Mouse (Mus musculus) lung, embryonic 15.5 days (tissue): ENCODE measurements around the gene Stx8. TPM values are rescaled to one million over a fixed set of nuclear protein-coding genes. Genes with fewer than 3 reads are reported as not detected.

Source experiments
- ATAC-seq: fragments of 200-750 bp; cut with Nextera tagmentation; 2 replicates; pipeline ENCODE4 v1.8.0; 2017; ENCODE audit warnings: moderate number of reproducible peaks, borderline replicate concordance; ENCODE audit not compliant: low FRiP score, low TSS enrichment; ENCODE audit errors: extremely low read depth
- H3K27ac ChIP-seq: fragments of 300-500 bp; sonication (generic); 2 replicates; pipeline ENCODE4 v1.5.1; 2015; ENCODE audit warnings: moderate library complexity, mild to moderate bottlenecking, inconsistent platforms
- H3K27me3 ChIP-seq: fragments of 300-500 bp; sonication (generic); 2 replicates; pipeline ENCODE4 v1.6.1; 2015; ENCODE audit warnings: inconsistent platforms
- H3K36me3 ChIP-seq: fragments of 300-500 bp; sonication (generic); 2 replicates; pipeline ENCODE4 v1.6.1; 2015; ENCODE audit warnings: inconsistent platforms
- H3K4me1 ChIP-seq: fragments of 300-500 bp; sonication (generic); 2 replicates; pipeline ENCODE4 v1.6.1; 2015; ENCODE audit warnings: inconsistent platforms
- H3K4me2 ChIP-seq: fragments of 300-500 bp; sonication (generic); 2 replicates; pipeline ENCODE4 v1.6.1; 2015; ENCODE audit warnings: inconsistent platforms, mild to moderate bottlenecking, moderate library complexity
- H3K4me3 ChIP-seq: fragments of 300-500 bp; sonication (generic); 2 replicates; pipeline ENCODE4 v1.5.1; 2015; ENCODE audit warnings: mild to moderate bottlenecking, inconsistent platforms
- H3K9ac ChIP-seq: fragments of 300-500 bp; sonication (generic); 2 replicates; pipeline ENCODE4 v1.6.1; 2015; ENCODE audit warnings: inconsistent platforms
- H3K9me3 ChIP-seq: fragments of 300-500 bp; sonication (generic); 2 replicates; pipeline ENCODE4 v1.6.1; 2016; ENCODE audit warnings: inconsistent platforms
- WGBS: fragments of 180-500 bp; shearing (Covaris S2); methylation state at CpG from one replicate; pipeline ENCODE4 v1.1.7; 2015; 5-methylcytosine and 5-hydroxymethylcytosine counted together
- microRNA-seq: library from miRNA; unstranded; fragments of <30 nt; microRNA quantifications from one replicate; pipeline ENCODE4, GENCODE M21; 2016
- polyA plus RNA-seq: library from polyadenylated mRNA; unstranded; fragments of >200 nt; fragmentation: Nextera tagmentation; extraction: Ambion mirVana; gene quantifications from 2 replicates; pipeline ENCODE4 v1.2.1, GENCODE M21; 2015

The Stx8 gene
- polyA plus RNA-seq, 1 experiment from 2014 or later = 52.1 TPM

DNA sequence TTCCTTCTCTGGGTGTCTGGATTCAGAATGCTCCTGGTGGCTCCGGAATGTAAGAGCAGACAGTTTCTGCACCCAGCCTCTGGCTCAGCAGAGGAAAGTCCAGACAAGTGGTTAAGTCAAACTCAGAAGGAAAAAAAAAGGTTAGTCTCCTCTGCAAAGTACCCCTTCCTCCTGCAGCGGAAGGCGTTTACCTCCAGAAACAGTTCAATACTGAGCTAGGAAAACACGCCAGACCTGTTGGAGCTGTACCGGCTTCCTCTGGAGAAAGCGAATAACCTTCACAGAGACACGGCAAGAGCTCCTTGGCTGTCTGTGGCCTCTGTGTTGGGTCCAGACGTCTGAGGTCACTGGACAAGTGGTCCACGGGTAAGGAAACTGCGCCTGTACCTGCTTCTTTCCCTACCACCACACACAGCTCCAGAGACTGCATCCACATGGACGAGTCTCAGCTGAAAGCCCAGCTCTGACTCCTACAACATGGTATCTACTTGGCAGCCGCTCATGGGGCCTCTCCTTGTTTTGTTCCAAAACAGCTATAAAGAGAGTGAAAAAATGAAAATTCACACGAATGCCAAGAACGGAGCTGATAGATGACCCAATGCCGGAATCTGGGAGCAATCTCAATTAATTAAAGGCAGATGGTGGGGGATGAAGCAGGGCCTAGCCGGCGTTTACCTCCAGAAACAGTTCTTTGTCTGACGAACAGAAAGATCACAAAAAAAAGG, 263.1 kb downstream of the Stx8 start:
- no peak overlapping the region for H3K9ac ChIP-seq
- H3K27me3 ChIP-seq = no peaks in the 10 kb centered on the region
- 39% methylated on average over 18 of the region's 18 CpGs for WGBS
- ATAC-seq = peak; percentile 20; the same call in 1 of the 2 replicates
- H3K36me3 ChIP-seq = no peaks in the 10 kb centered on the region
- H3K4me3 ChIP-seq = no peak overlapping the region
- H3K27ac ChIP-seq = peak overlapping the region; percentile 48
- H3K4me1 ChIP-seq = peaks cover 25% of the 10 kb centered on the region
- no peaks in the 10 kb centered on the region for H3K9me3 ChIP-seq
- H3K4me2 ChIP-seq = peak overlapping the region; percentile 29; the same call in 1 of the 2 replicates

GRCm38 (mm10) chr11:68231558-68231957, 265.6 kb downstream of the Stx8 start:
- 89% methylated on average over 5 of the region's 5 CpGs for WGBS

DNA sequence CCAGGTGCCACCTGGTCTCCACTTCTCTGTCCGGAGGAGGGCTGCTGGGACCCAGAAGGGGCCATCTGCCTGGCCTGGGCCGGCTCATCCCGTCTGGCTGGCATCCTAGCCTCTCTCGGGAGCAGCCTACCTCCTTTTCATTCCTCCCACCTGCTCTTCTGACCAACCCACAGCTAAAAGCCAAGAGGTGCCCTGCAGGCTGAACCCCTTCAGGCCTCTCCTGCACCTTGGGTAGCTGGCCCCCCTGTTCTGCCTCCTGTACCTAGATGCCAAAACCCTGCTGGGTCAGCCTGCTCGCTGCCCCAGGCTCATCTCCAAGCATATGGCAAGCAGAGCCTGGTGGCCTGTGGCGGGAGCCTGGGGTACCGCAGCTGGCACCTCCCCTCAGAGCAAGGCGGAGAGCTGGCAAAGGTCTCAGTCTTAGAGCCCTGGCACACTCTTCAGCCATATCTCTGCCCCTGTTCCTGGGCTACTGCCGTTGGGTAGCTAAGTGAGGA, 267.5 kb downstream of the Stx8 start:
- Histone ChIP-seq H3K4me1 (peaks cover 15% of the 10 kb centered on the region), H3K36me3 (no peaks in the 10 kb centered on the region), H3K27me3 (no peaks in the 10 kb centered on the region), H3K4me3 (no peak overlapping the region), H3K9me3 (no peaks in the 10 kb centered on the region), H3K9ac (no peak overlapping the region), H3K27ac (no peak overlapping the region), H3K4me2 (no peak overlapping the region)
- no peak for ATAC-seq
- 88% methylated on average over 9 of the region's 9 CpGs for WGBS

More at GRCm38 (mm10) chr11:68231558-68231957, 265.6 kb downstream of the Stx8 start:
- no peaks in the 10 kb centered on the region for H3K36me3 ChIP-seq
- H3K4me1 ChIP-seq = peaks cover 24% of the 10 kb centered on the region
- no peak overlapping the region for H3K9ac ChIP-seq
- H3K4me3 ChIP-seq = no peak overlapping the region
- no peak for ATAC-seq
- H3K27me3 ChIP-seq = no peaks in the 10 kb centered on the region
- H3K4me2 ChIP-seq = no peak overlapping the region
- H3K27ac ChIP-seq = no peak overlapping the region
- no peaks in the 10 kb centered on the region for H3K9me3 ChIP-seq

DNA sequence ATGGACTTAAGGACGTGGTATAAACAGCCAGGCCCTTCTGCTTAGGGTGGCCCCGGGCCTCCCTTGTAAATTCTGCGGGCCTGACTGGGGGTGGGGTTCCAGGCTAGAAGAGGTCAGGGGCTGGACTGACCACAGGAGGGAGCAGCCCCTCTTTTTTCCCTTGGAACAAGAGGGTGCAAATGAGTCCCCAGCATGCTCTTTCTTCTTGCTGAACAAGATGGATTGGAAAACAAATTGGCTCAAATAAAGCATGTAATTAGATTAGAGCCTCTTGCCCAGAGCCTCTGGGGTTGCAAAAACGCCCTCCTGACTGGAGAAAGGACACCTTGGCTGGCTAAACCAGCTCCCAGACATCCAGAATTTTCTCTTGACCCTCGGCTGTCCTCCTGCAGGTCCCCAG, 273.8 kb downstream of the Stx8 start:
- Histone ChIP-seq H3K4me1 (no peaks in the 10 kb centered on the region), H3K27ac (no peak overlapping the region), H3K9ac (no peak overlapping the region), H3K9me3 (no peaks in the 10 kb centered on the region; the same call in 1 of the 2 replicates), H3K27me3 (no peaks in the 10 kb centered on the region), H3K4me3 (no peak overlapping the region), H3K4me2 (no peak overlapping the region), H3K36me3 (no peaks in the 10 kb centered on the region)
- WGBS = 46% methylated on average over 5 of the region's 5 CpGs
- ATAC-seq = no peak

DNA sequence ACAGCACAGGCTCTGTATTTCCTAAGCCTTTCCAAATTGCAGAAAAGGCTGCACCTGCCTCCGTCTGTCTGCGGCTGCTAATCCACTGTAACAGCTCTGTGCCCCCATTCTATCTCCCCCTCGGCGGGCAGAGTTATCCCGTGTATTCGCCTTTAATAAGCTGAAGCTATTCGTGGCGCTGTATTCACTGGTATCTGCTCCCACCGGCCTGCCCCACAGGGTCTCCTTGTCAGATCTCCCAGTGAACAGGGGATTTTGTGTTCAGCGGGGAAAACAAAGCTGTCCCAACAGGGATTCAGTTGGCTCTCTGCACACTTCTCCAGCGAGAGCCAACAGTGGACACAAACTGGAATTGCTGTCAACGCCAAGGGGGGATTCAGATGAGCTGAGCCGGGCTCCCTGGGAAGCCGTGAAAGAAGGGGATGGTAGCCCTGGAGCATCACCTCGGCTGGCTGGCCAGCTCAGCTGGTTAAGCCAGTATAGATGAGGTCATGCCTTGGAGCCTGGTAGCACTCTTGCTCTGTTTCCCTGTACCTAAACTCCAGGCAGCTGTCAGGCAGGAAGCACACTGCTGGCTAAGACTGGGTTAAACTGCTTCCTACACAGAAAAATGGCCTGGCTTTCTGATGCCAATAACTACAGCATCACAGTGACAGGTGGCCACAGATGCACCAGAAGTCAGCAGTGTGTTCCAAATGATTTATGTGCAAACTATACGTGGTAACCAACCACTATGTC, 278.4 kb downstream of the Stx8 start:
- no peaks in the 10 kb centered on the region; the same call in 1 of the 2 replicates for H3K9me3 ChIP-seq
- ATAC-seq = no peak
- no peak overlapping the region for H3K27ac ChIP-seq
- H3K27me3 ChIP-seq = no peaks in the 10 kb centered on the region
- H3K9ac ChIP-seq = no peak overlapping the region
- H3K4me3 ChIP-seq = no peak overlapping the region
- WGBS = 79% methylated on average over 16 of the region's 16 CpGs
- no peak overlapping the region for H3K4me2 ChIP-seq
- no peaks in the 10 kb centered on the region for H3K4me1 ChIP-seq
- no peaks in the 10 kb centered on the region for H3K36me3 ChIP-seq

GRCm38 (mm10) chr11:68244992-68245261, 278.9 kb downstream of the Stx8 start:
- Histone ChIP-seq H3K27ac (no peak overlapping the region), H3K9ac (no peak overlapping the region), H3K4me1 (no peaks in the 10 kb centered on the region), H3K4me2 (no peak overlapping the region), H3K4me3 (no peak overlapping the region), H3K36me3 (no peaks in the 10 kb centered on the region), H3K9me3 (no peaks in the 10 kb centered on the region; the same call in 1 of the 2 replicates), H3K27me3 (no peaks in the 10 kb centered on the region)
- 89% methylated on average over 5 of the region's 5 CpGs for WGBS
- no peak for ATAC-seq

GRCm38 (mm10) chr11:68247897-68248296, 281.9 kb downstream of the Stx8 start:
- Histone ChIP-seq H3K9ac (no peak overlapping the region), H3K4me3 (no peak overlapping the region), H3K4me2 (no peak overlapping the region), H3K9me3 (no peaks in the 10 kb centered on the region; the same call in 1 of the 2 replicates), H3K36me3 (no peaks in the 10 kb centered on the region), H3K27ac (no peak overlapping the region), H3K4me1 (no peaks in the 10 kb centered on the region), H3K27me3 (no peaks in the 10 kb centered on the region)
- no peak for ATAC-seq
- 53% methylated on average over 6 of the region's 6 CpGs for WGBS

DNA sequence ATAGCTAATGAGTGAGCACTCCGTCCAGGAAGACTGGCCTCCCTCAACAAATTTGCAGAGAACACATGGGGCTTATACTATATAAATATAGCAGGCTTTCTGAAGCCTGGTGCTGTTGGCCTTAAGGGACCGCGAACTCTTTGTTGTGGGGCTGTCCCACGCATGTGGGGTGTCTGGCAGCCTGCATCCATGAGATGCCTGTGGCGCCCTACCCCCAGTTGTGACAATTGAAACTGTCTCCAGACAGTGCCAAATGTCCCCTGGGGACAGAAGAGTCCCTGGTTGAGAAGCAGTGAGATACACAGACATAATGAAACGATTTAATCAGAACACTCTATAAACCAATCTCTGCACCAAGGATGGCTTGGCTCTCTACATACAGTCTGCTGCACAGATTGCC, 284.1 kb downstream of the Stx8 start:
- H3K9me3 ChIP-seq = no peaks in the 10 kb centered on the region
- H3K4me1 ChIP-seq = 0 out of 2 replicates have a peak, but pooled peaks cover 8% of the 10 kb centered on the region
- 71% methylated on average over 6 of the region's 6 CpGs for WGBS
- H3K9ac ChIP-seq = no peak overlapping the region
- H3K4me2 ChIP-seq = no peak overlapping the region
- ATAC-seq = no peak
- no peaks in the 10 kb centered on the region for H3K27me3 ChIP-seq
- no peak overlapping the region for H3K4me3 ChIP-seq
- H3K36me3 ChIP-seq = no peaks in the 10 kb centered on the region
- H3K27ac ChIP-seq = no peak overlapping the region

- no peaks in the 10 kb centered on the region for H3K9me3 ChIP-seq
- H3K4me2 ChIP-seq = no peak overlapping the region
- H3K4me3 ChIP-seq = no peak overlapping the region
- no peak overlapping the region for H3K9ac ChIP-seq
- H3K4me1 ChIP-seq = peaks cover 14% of the 10 kb centered on the region; the same call in 1 of the 2 replicates
- 69% methylated on average over 7 of the region's 7 CpGs for WGBS
- H3K36me3 ChIP-seq = no peaks in the 10 kb centered on the region
- no peak for ATAC-seq
- H3K27ac ChIP-seq = no peak overlapping the region
- no peaks in the 10 kb centered on the region for H3K27me3 ChIP-seq
These were observed 287.5 kb downstream of the Stx8 start for GRCm38 (mm10) chr11:68253531-68253930.

Small RNAs within 50 kb of the gene (microRNA-seq; reads per million reads assigned to microRNA genes)
- gene Mir6406 = not detected

Other genes with a start within 250 kb of the Stx8 start
- gene Glp2r, start 195.0 kb upstream of the Stx8 start, polyA plus RNA-seq = 0.13 and 0.37 TPM in 2 replicates
- not detected in 2 replicates for gene Gsg1l2, start 191.6 kb upstream of the Stx8 start, polyA plus RNA-seq
- gene Dhrs7c, start 168.0 kb upstream of the Stx8 start, polyA plus RNA-seq = 0.64 and 0.67 TPM in 2 replicates
- 3.2 and 3.7 TPM in 2 replicates for gene Usp43, start 44.0 kb upstream of the Stx8 start, polyA plus RNA-seq
- gene Cfap52, start 542 bp upstream of the Stx8 start, polyA plus RNA-seq = 4.0 and 6.1 TPM in 2 replicates